Mouse (Mus musculus): ENCODE data around the gene Gm17555. TPM values are rescaled to one million over a fixed set of nuclear protein-coding genes. Genes with fewer than 3 reads are reported as not detected.
"Not testable (repeated sequence)": the region's sequence is repeated elsewhere in the genome, so short reads cannot be mapped to it uniquely, and the experiment has no call there.

Gm17555 gene
- polyA plus RNA-seq (2014; fragmentation: Nextera tagmentation; extraction: Ambion mirVana) = not detected in 2 replicates

- WGBS = 92% methylated on average over 3 of the region's 3 CpGs
- H3K9ac ChIP-seq (ENCODE audit: low read length); H3K9me3 ChIP-seq (ENCODE audit: control insufficient read depth, low read length); DNase-seq (ENCODE audit: low spot score); H3K4me1 ChIP-seq (ENCODE audit: control insufficient read depth, insufficient read depth, low read length); ATAC-seq (ENCODE audit: insufficient read depth, low FRiP score, low TSS enrichment); H3K4me2 ChIP-seq (ENCODE audit: low read depth); H3K36me3 ChIP-seq (ENCODE audit: control insufficient read depth, insufficient read depth, low read length); H3K27me3 ChIP-seq (ENCODE audit: control insufficient read depth, insufficient read depth, low read length); H3K27ac ChIP-seq (ENCODE audit: low read depth, low read length); H3K4me3 ChIP-seq (ENCODE audit: low read depth, low read length): not testable (repeated sequence)
Measured at GRCm38 (mm10) chr2:126214800-126215199, at the start of gene Gm17555. Gene Gm17555 (plus strand): TSS chr2:126215100.

- WGBS = 91% methylated on average over 5 of the region's 5 CpGs
- no peak for ATAC-seq (ENCODE audit: insufficient read depth, low FRiP score, low TSS enrichment)
- H3K36me3 ChIP-seq (ENCODE audit: control insufficient read depth, insufficient read depth, low read length) = peaks cover 2% of the 10 kb centered on the region; the same call in 1 of the 2 replicates
Measured at GRCm38 (mm10) chr2:126165277-126166018, 49.5 kb upstream of the Gm17555 start.

GRCm38 (mm10) chr2:126166335-126166734, 48.6 kb upstream of the Gm17555 start:
- H3K27me3 ChIP-seq (ENCODE audit: control insufficient read depth, insufficient read depth, low read length) = no peaks in the 10 kb centered on the region
- no peaks in the 10 kb centered on the region for H3K4me1 ChIP-seq (ENCODE audit: control insufficient read depth, insufficient read depth, low read length)
- no peak overlapping the region for H3K9ac ChIP-seq (ENCODE audit: low read length)
- DNase-seq (ENCODE audit: low spot score) (no peak), ATAC-seq (ENCODE audit: insufficient read depth, low FRiP score, low TSS enrichment) (no peak)
- H3K9me3 ChIP-seq (ENCODE audit: control insufficient read depth, low read length) = no peaks in the 10 kb centered on the region
- H3K36me3 ChIP-seq (ENCODE audit: control insufficient read depth, insufficient read depth, low read length) = no peaks in the 10 kb centered on the region
- H3K4me3 ChIP-seq (ENCODE audit: low read depth, low read length) = no peak overlapping the region
- no peak overlapping the region for H3K27ac ChIP-seq (ENCODE audit: low read depth, low read length)
- H3K4me2 ChIP-seq (ENCODE audit: low read depth) = no peak overlapping the region

More at GRCm38 (mm10) chr2:126165277-126166018, 49.5 kb upstream of the Gm17555 start:
- no peak overlapping the region for H3K4me2 ChIP-seq (ENCODE audit: low read depth)
- H3K27ac ChIP-seq (ENCODE audit: low read depth, low read length) = no peak overlapping the region
- DNase-seq (ENCODE audit: low spot score) = no peak
- H3K9ac ChIP-seq (ENCODE audit: low read length) = no peak overlapping the region
- H3K9me3 ChIP-seq (ENCODE audit: control insufficient read depth, low read length) = no peaks in the 10 kb centered on the region
- H3K27me3 ChIP-seq (ENCODE audit: control insufficient read depth, insufficient read depth, low read length) = no peaks in the 10 kb centered on the region
- no peak overlapping the region for H3K4me3 ChIP-seq (ENCODE audit: low read depth, low read length)
- no peaks in the 10 kb centered on the region for H3K4me1 ChIP-seq (ENCODE audit: control insufficient read depth, insufficient read depth, low read length)

- Histone ChIP-seq H3K27ac (ENCODE audit: low read depth, low read length) (no peak overlapping the region), H3K36me3 (ENCODE audit: control insufficient read depth, insufficient read depth, low read length) (no peaks in the 10 kb centered on the region), H3K4me1 (ENCODE audit: control insufficient read depth, insufficient read depth, low read length) (no peaks in the 10 kb centered on the region), H3K4me3 (ENCODE audit: low read depth, low read length) (no peak overlapping the region), H3K27me3 (ENCODE audit: control insufficient read depth, insufficient read depth, low read length) (no peaks in the 10 kb centered on the region), H3K9ac (ENCODE audit: low read length) (no peak overlapping the region), H3K9me3 (ENCODE audit: control insufficient read depth, low read length) (no peaks in the 10 kb centered on the region), H3K4me2 (ENCODE audit: low read depth) (no peak overlapping the region)
- ATAC-seq (ENCODE audit: insufficient read depth, low FRiP score, low TSS enrichment) (no peak), DNase-seq (ENCODE audit: low spot score) (no peak)
- 88% methylated on average over 8 of the region's 8 CpGs for WGBS
Measured at GRCm38 (mm10) chr2:126166848-126167617, 47.9 kb upstream of the Gm17555 start.

GRCm38 (mm10) chr2:126171427-126171826, 43.5 kb upstream of the Gm17555 start:
- H3K27me3 ChIP-seq (ENCODE audit: control insufficient read depth, insufficient read depth, low read length) = no peaks in the 10 kb centered on the region
- DNase-seq (ENCODE audit: low spot score) (no peak), ATAC-seq (ENCODE audit: insufficient read depth, low FRiP score, low TSS enrichment) (no peak)
- H3K4me2 ChIP-seq (ENCODE audit: low read depth) = no peak overlapping the region
- no peaks in the 10 kb centered on the region for H3K9me3 ChIP-seq (ENCODE audit: control insufficient read depth, low read length)
- no peak overlapping the region for H3K9ac ChIP-seq (ENCODE audit: low read length)
- 94% methylated on average over 1 of the region's 1 CpGs for WGBS
- H3K36me3 ChIP-seq (ENCODE audit: control insufficient read depth, insufficient read depth, low read length) = no peaks in the 10 kb centered on the region
- H3K27ac ChIP-seq (ENCODE audit: low read depth, low read length) = no peak overlapping the region
- no peak overlapping the region for H3K4me3 ChIP-seq (ENCODE audit: low read depth, low read length)
- H3K4me1 ChIP-seq (ENCODE audit: control insufficient read depth, insufficient read depth, low read length) = no peaks in the 10 kb centered on the region

GRCm38 (mm10) chr2:126191306-126191705, 23.6 kb upstream of the Gm17555 start:
- no peaks in the 10 kb centered on the region for H3K9me3 ChIP-seq (ENCODE audit: control insufficient read depth, low read length)
- H3K27ac ChIP-seq (ENCODE audit: low read depth, low read length) = no peak overlapping the region
- H3K4me3 ChIP-seq (ENCODE audit: low read depth, low read length) = no peak overlapping the region
- 88% methylated on average over 4 of the region's 4 CpGs for WGBS
- no peak for DNase-seq (ENCODE audit: low spot score)
- no peak for ATAC-seq (ENCODE audit: insufficient read depth, low FRiP score, low TSS enrichment)
- no peaks in the 10 kb centered on the region for H3K4me1 ChIP-seq (ENCODE audit: control insufficient read depth, insufficient read depth, low read length)
- no peaks in the 10 kb centered on the region for H3K36me3 ChIP-seq (ENCODE audit: control insufficient read depth, insufficient read depth, low read length)
- no peak overlapping the region for H3K4me2 ChIP-seq (ENCODE audit: low read depth)
- no peaks in the 10 kb centered on the region for H3K27me3 ChIP-seq (ENCODE audit: control insufficient read depth, insufficient read depth, low read length)
- H3K9ac ChIP-seq (ENCODE audit: low read length) = no peak overlapping the region

GRCm38 (mm10) chr2:126192129-126192528, 22.8 kb upstream of the Gm17555 start:
- Histone ChIP-seq H3K9ac (ENCODE audit: low read length) (no peak overlapping the region), H3K4me1 (ENCODE audit: control insufficient read depth, insufficient read depth, low read length) (no peaks in the 10 kb centered on the region), H3K27me3 (ENCODE audit: control insufficient read depth, insufficient read depth, low read length) (no peaks in the 10 kb centered on the region), H3K36me3 (ENCODE audit: control insufficient read depth, insufficient read depth, low read length) (no peaks in the 10 kb centered on the region), H3K4me2 (ENCODE audit: low read depth) (no peak overlapping the region), H3K9me3 (ENCODE audit: control insufficient read depth, low read length) (no peaks in the 10 kb centered on the region), H3K27ac (ENCODE audit: low read depth, low read length) (no peak overlapping the region), H3K4me3 (ENCODE audit: low read depth, low read length) (no peak overlapping the region)
- ATAC-seq (ENCODE audit: insufficient read depth, low FRiP score, low TSS enrichment) = no peak
- WGBS = 87% methylated on average over 2 of the region's 2 CpGs
- DNase-seq (ENCODE audit: low spot score) = no peak

- DNase-seq (ENCODE audit: low spot score) (no peak), ATAC-seq (ENCODE audit: insufficient read depth, low FRiP score, low TSS enrichment) (no peak)
- Histone ChIP-seq H3K9ac (ENCODE audit: low read length) (no peak overlapping the region), H3K4me3 (ENCODE audit: low read depth, low read length) (no peak overlapping the region), H3K4me2 (ENCODE audit: low read depth) (no peak overlapping the region), H3K27me3 (ENCODE audit: control insufficient read depth, insufficient read depth, low read length) (no peaks in the 10 kb centered on the region), H3K27ac (ENCODE audit: low read depth, low read length) (no peak overlapping the region), H3K9me3 (ENCODE audit: control insufficient read depth, low read length) (no peaks in the 10 kb centered on the region), H3K36me3 (ENCODE audit: control insufficient read depth, insufficient read depth, low read length) (no peaks in the 10 kb centered on the region), H3K4me1 (ENCODE audit: control insufficient read depth, insufficient read depth, low read length) (no peaks in the 10 kb centered on the region)
- 72% methylated on average over 12 of the region's 12 CpGs for whole genome bisulfite sequencing
Measured at GRCm38 (mm10) chr2:126195631-126196356, 19.1 kb upstream of the Gm17555 start.
